Mouse (Mus musculus) lung, adult 18-20 months (tissue): ENCODE data around the gene Abcb6.

Experiments used
- DNase-seq, 2 experiments: peaks; one replicate each; pipeline ENCODE4 v3.0.0; 2022; ENCODE audit warnings: mixed read lengths in 2 of 2

Abcb6 gene

GRCm38 (mm10) chr1:75142301-75143261 lies 37.6 kb downstream of the Abcb6 start, which contains the start of the genes Cnppd1 and Retreg2:
TSS of gene Cnppd1 (minus strand) at chr1:75142711.
TSS of gene Retreg2 (plus strand) at chr1:75142778.
- peak; percentile 96 for DNase-seq

DNA sequence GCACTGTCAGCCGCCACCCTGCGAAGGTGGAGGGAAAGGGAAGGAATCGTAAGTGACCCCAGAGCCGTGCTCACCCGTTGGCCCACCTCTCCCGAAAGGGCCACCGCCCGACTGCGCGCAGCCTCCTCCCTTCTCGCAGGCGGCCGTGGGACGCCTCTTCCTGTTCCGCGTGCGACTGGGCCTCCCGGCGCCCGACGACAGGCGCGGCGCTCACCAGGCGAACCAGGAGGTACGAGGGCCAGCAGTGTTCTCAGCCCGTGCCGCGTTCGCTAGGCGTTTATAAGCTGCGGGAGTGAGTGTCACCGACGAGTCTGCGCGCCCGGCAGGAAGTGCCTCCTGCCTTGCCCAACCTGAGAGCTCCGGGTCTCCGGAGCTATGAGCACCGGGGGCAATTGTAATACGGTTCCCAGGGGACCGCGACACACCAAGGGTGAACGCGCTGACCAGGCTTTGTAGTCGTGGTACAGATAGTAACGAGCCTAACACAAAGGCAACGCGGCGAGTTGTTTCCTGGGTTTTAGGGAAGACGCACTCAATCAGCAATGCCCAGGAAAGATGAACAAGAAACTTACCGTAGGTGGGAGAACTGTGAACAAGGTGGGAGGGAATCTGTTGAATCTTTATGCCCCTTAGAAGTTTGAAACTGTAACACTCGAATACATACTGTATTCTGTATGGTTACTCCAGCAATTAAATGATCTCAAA lies 38.6 kb downstream of the Abcb6 start:
- peak; percentile 81 to 82 for DNase-seq

DNA sequence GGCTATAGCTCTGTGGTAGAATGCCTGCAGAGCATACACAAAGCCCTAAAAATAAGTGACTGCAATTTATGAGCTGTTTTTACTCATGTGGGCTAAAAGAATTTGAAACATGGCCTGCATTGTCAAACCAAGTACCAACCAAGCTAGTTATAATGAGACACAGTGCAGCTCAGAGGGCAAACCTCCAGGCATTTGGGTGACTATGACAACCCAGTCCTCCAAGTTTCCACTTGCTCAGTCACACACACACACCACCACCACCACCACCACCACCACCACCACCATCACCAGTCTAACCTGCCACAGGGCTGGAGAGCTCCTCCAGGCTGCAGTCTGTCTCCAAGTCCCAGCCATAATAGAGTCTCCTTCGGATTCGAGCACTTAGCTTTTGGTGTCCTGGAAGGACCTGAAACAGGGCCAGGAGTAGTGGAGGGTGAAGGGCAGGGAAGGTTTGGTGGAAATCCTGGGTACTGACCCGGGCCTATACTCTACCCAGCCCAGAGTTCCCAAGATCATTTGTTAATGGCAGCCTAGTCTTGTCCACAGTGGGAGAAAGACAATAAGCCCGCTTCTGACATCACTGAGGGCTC lies 39.5 kb downstream of the Abcb6 start:
- DNase-seq: no peak

GRCm38 (mm10) chr1:75138448-75138847 lies 41.7 kb downstream of the Abcb6 start:
- DNase-seq: no peak

DNA sequence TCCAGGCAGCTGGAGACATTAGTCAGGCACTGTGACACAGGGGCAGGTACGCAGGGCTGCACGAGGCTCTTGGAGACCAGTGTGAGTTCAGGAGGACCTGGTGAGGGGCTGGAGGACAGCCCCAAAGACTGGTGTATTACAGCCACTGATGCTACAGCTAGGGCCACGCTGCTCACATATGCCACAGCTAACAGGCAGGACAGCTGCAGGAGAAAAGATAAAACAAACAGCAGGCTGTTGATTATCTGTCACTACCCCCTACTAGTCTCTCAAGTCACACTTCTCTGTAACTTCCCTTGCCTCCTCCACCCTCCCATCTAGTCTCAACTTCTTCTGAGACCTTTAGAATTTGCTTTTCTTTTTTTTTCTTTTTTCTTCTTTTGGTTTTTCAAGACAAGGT lies 43.5 kb downstream of the Abcb6 start:
- no peak for DNase-seq

DNA sequence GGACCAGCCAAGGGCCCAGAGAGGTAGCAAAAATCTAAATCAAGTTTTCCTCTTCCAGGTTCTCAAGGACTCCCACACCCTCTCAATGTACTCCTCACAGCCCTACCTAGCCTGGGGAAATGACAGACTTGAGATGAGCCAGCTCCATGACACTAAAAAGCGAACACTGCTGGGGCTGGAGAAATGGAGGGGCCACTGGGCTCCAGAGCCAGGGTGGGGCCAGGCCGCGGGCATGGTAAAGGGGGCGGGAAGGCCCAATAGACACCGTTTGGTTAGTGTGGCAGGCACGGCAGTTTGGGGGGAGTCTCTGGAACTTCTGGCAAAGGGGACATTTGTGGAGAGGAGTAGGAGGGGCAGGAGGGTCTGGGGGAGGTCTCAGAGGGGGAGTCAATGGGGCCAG lies 43.9 kb downstream of the Abcb6 start:
- DNase-seq: no peak

- no peak for DNase-seq
These were observed 46.6 kb downstream of the Abcb6 start, which contains the start of gene Slc23a3 for GRCm38 (mm10) chr1:75133421-75134207. TSS of gene Slc23a3 (minus strand) at chr1:75133890.

DNA sequence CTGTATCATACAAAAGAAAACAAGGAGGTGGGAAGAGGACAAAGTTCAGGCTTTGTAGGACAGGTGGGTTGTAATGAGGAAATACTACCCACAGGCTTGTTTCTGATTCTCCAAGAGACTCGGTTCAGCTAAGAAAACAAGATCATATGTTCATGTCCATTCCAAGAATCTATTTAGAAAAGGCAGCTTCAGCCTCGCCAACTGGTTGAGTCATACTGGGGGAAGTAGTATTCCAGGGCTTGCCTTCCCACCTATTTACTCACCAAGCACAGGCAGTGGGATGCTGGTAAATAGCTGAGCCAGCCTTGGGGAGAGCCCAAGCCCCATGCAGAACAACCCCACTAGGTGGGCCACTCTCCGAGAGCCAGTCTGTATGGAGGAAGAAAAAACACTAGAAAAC lies 51.6 kb downstream of the Abcb6 start:
- no peak for DNase-seq

DNA sequence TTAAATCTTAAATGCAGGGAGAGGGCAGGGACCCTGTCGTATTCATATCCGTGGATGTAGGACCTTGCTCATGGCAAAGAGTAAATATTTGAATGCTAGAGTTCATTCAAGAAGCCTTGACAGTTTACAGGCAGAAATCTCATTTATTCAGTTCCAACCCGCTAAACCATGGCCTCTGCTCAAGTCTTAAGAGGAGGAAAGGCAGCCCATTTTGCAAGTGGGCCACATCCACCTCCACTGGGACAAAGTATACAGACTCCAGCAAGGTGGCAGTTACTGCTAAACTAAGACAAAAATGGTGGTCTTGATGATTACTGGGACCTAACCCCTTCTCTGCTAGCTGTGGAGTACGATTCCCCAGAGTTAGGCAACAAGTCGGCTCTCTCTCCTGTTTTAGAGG lies 54.8 kb downstream of the Abcb6 start:
- no peak for DNase-seq

DNA sequence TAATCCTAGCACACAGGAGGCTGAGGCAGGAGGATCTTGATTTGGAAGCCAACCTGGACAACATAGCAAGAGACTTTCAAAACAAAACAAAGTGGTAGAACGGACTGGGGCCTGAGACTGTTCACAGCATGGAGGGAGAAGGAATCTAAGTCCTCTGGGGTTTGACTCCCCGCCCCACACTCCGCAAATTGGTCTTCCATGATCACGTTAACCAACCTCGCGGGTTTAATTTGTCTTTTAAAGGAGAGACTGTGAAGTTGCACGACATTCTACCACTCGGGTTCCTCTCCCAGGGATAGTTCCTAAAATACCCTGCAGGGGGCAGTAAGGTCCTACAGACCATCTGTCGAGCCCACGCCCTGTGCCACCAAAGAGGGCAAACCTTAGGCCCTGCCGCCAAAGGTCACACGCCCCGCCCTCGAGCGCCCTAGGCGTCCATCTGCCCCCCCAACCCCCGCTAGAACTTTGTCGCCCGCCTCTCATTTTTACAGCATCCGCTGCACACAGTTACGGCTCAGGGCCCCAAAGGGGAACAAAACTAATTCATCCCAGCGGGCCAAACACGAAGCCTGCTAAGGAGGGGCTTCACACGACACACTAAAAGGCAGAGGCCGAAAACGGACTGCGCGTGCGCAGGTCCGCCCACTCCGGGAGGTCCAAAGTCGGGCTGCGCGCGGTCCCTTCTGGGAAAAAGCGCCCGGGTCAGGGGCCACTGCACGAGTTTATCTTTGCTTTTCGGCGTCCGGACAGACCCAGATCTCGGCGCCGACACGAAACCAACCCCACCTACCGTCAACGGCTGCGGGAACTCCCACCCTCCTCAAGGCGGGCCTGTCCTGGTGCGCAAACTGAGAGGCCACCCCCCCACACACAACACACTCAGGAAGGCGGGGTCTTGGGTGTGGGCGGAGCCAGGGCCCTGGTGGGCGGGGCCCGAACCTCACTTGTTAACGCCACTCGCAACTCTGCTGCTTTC lies 55.6 kb downstream of the Abcb6 start, which contains the start of gene Nhej1:
Gene Nhej1, minus strand, starts transcription at position 855 of the 976 bp plus-strand sequence.
- peak; percentile 93 to 94 for DNase-seq

GRCm38 (mm10) chr1:75122211-75122610 lies 58.0 kb downstream of the Abcb6 start:
- DNase-seq: no peak
